Comparison of ENCODE assay signal across 10 mouse cellular contexts in genomic region chr14:115092952-115093351, GRCm38 (mm10). TPM values are rescaled to one million over a fixed set of nuclear protein-coding genes. Genes with fewer than 3 reads are reported as not detected.
DNase-seq lines count a peak whose midpoint lies in the region; ATAC-seq and TF ChIP-seq lines count a peak whose summit lies in the region.
"Had no signal": no experiment of that assay in that cellular context is flagged by ENCODE, and none has a peak within 500 bp of the region (broad histone marks: within the 10 kb centered on the region; RNA-seq: fewer than 3 reads in every experiment).

No protein-coding gene starts in this region.

- ATAC-seq in kidney, embryonic 15.5 days (replicated peaks; ENCODE audit: low FRiP score) = no peak
- no peak for ATAC-seq in embryonic facial prominence, embryonic 14.5 days (ENCODE audit: low read depth)
- no peak for ATAC-seq in hindbrain, postnatal 0 days
- ATAC-seq in midbrain, embryonic 15.5 days (replicated peaks) = no peak; the same call in 1 of the 2 replicates

- H3K9me3 ChIP-seq in kidney, embryonic 15.5 days (replicated peaks) = no peaks in the 10 kb centered on the region
- H3K9me3 ChIP-seq in embryonic facial prominence, embryonic 14.5 days (ENCODE audit: control insufficient read depth, low read length) = no peaks in the 10 kb centered on the region
- no peaks in the 10 kb centered on the region for H3K9me3 ChIP-seq in hindbrain, postnatal 0 days (ENCODE audit: low read length)
- H3K9me3 ChIP-seq in midbrain, embryonic 15.5 days = no peaks in the 10 kb centered on the region

- 29% methylated on average over 6 of the region's 6 CpGs for WGBS in kidney, embryonic 15.5 days
- WGBS in embryonic facial prominence, embryonic 14.5 days = 22% methylated on average over 6 of the region's 6 CpGs
- 23% methylated on average over 6 of the region's 6 CpGs for WGBS in hindbrain, postnatal 0 days
- 24% methylated on average over 6 of the region's 6 CpGs for WGBS in midbrain, embryonic 15.5 days

- no peak overlapping the region; the same call in 1 of the 2 replicates for H3K9ac ChIP-seq in kidney, embryonic 15.5 days
- H3K9ac ChIP-seq in embryonic facial prominence, embryonic 14.5 days (ENCODE audit: low read depth, low read length) = no peak overlapping the region; the same call in 1 of the 2 replicates
- 0 out of 2 replicates have a peak overlapping the region, but pooled peaks have one; percentile 61 for H3K9ac ChIP-seq in hindbrain, postnatal 0 days (replicated peaks; ENCODE audit: low read length)
- no peak overlapping the region for H3K9ac ChIP-seq in midbrain, embryonic 15.5 days

- no peak for TF ChIP-seq CTCF in hindbrain, postnatal 0 days (IDR thresholded peaks at IDR 0.05; ENCODE audit: low read depth)

- peak overlapping the region; percentile 88 for H3K4me2 ChIP-seq in kidney, embryonic 15.5 days
- peak overlapping the region; percentile 93 for H3K4me2 ChIP-seq in embryonic facial prominence, embryonic 14.5 days (ENCODE audit: low read depth, low read length)
- peak overlapping the region; percentile 96 for H3K4me2 ChIP-seq in hindbrain, postnatal 0 days (ENCODE audit: low read depth, low read length)
- H3K4me2 ChIP-seq in midbrain, embryonic 15.5 days = peak overlapping the region; percentile 76

- peak overlapping the region; percentile 73 for H3K4me3 ChIP-seq in kidney, embryonic 15.5 days (replicated peaks)
- H3K4me3 ChIP-seq in embryonic facial prominence, embryonic 14.5 days (ENCODE audit: low read depth, low read length) = peak overlapping the region; percentile 58
- peak overlapping the region; percentile 68 for H3K4me3 ChIP-seq in hindbrain, postnatal 0 days (ENCODE audit: low read length)
- peak overlapping the region; percentile 80 for H3K4me3 ChIP-seq in midbrain, embryonic 15.5 days

- peaks cover 10% of the 10 kb centered on the region; the same call in 1 of the 2 replicates for H3K4me1 ChIP-seq in kidney, embryonic 15.5 days
- H3K4me1 ChIP-seq in embryonic facial prominence, embryonic 14.5 days (ENCODE audit: control insufficient read depth, insufficient read depth, low read length) = no peaks in the 10 kb centered on the region; the same call in 1 of the 2 replicates
- no peaks in the 10 kb centered on the region; the same call in 1 of the 2 replicates for H3K4me1 ChIP-seq in hindbrain, postnatal 0 days (ENCODE audit: insufficient read depth, low read length)
- H3K4me1 ChIP-seq in midbrain, embryonic 15.5 days = peaks cover 12% of the 10 kb centered on the region

- H3K36me3 ChIP-seq in kidney, embryonic 15.5 days = no peaks in the 10 kb centered on the region
- no peaks in the 10 kb centered on the region for H3K36me3 ChIP-seq in embryonic facial prominence, embryonic 14.5 days (ENCODE audit: control insufficient read depth, insufficient read depth, low read length)
- no peaks in the 10 kb centered on the region for H3K36me3 ChIP-seq in hindbrain, postnatal 0 days (ENCODE audit: insufficient read depth, low read length)
- no peaks in the 10 kb centered on the region for H3K36me3 ChIP-seq in midbrain, embryonic 15.5 days (replicated peaks)

- peaks cover 45% of the 10 kb centered on the region for H3K27me3 ChIP-seq in kidney, embryonic 15.5 days
- peaks cover 40% of the 10 kb centered on the region for H3K27me3 ChIP-seq in embryonic facial prominence, embryonic 14.5 days (replicated peaks; ENCODE audit: control insufficient read depth, insufficient read depth, low read length)
- H3K27me3 ChIP-seq in hindbrain, postnatal 0 days (ENCODE audit: insufficient read depth, low read length) = peaks cover 5% of the 10 kb centered on the region; the same call in 1 of the 2 replicates
- H3K27me3 ChIP-seq in midbrain, embryonic 15.5 days (replicated peaks) = peaks cover 34% of the 10 kb centered on the region

- no peak for DNase-seq in kidney, postnatal 14 days
- DNase-seq in embryonic facial prominence, embryonic 14.5 days (ENCODE audit: low spot score) = no peak
- no peak for DNase-seq in hindbrain, postnatal 0 days (ENCODE audit: low spot score)
- no peak for DNase-seq in right cerebral cortex, postnatal 36 days (ENCODE audit: low spot score in 2 of 2)
- no peak for DNase-seq in gastrocnemius, adult 8-10 months (ENCODE audit: low spot score in 2 of 2)
- no peak for DNase-seq in frontal cortex, postnatal 10 days (ENCODE audit: low spot score in 2 of 2)
- DNase-seq: thymus, adult 2 months had no signal

- H3K27ac ChIP-seq in kidney, embryonic 15.5 days = no peak overlapping the region
- no peak overlapping the region for H3K27ac ChIP-seq in embryonic facial prominence, embryonic 14.5 days (replicated peaks; ENCODE audit: low read depth, low read length)
- H3K27ac ChIP-seq in hindbrain, postnatal 0 days = no peak overlapping the region
- H3K27ac ChIP-seq in midbrain, embryonic 15.5 days = no peak overlapping the region

RNA-seq across cellular contexts. Expression of gene Gpc5, which starts 0.9 kb away (rescaled TPM):
- 10.2 and 11.1 TPM in 2 replicates for polyA plus RNA-seq in kidney, embryonic 15.5 days (2015; fragmentation: Nextera tagmentation; extraction: Ambion mirVana)
- polyA plus RNA-seq in embryonic facial prominence, embryonic 14.5 days (2014; fragmentation: Nextera tagmentation; extraction: Ambion mirVana) = 0.31 and 0.48 TPM in 2 replicates
- total RNA-seq in hindbrain, postnatal 0 days (2014; rRNA removed) = 22.9 and 25.6 TPM in 2 replicates
- polyA plus RNA-seq in hindbrain, postnatal 0 days (2015; fragmentation: Nextera tagmentation; extraction: Ambion mirVana) = 17.4 and 17.9 TPM in 2 replicates
- 5.4 and 7.2 TPM in 2 replicates for polyA plus RNA-seq in midbrain, embryonic 15.5 days (2015; fragmentation: Nextera tagmentation; extraction: Ambion mirVana)
- total RNA-seq in gastrocnemius, adult 8-10 months (2022) = not detected
- total RNA-seq: MEL had no signal
